Mouse (Mus musculus) hindbrain, embryonic 10.5 days (tissue): ENCODE data around the gene Zfp146. TPM values are rescaled to one million over a fixed set of nuclear protein-coding genes. Genes with fewer than 3 reads are reported as not detected.
"Not testable (repeated sequence)": the region's sequence is repeated elsewhere in the genome, so short reads cannot be mapped to it uniquely, and the experiment has no call there.

Experiments
- DNase-seq: peaks from one replicate; pipeline ENCODE4 v3.0.0-alpha.2; 2017; ENCODE audit warnings: low spot score
- H3K27ac ChIP-seq: fragments of 300-500 bp; sonication (generic); 2 replicates; pipeline ENCODE4 v1.5.1; 2016; ENCODE audit warnings: mild to moderate bottlenecking, moderate library complexity
- H3K27me3 ChIP-seq: fragments of 300-500 bp; sonication (generic); 2 replicates; pipeline ENCODE4 v1.6.1; 2016; ENCODE audit warnings: mild to moderate bottlenecking; ENCODE audit not compliant: poor library complexity, insufficient read depth, severe bottlenecking
- H3K36me3 ChIP-seq: fragments of 300-500 bp; sonication (generic); 2 replicates; pipeline ENCODE4 v1.6.1; 2016; ENCODE audit warnings: mild to moderate bottlenecking, moderate library complexity
- H3K4me1 ChIP-seq: fragments of 300-500 bp; sonication (generic); replicated peaks from 2 replicates; pipeline ENCODE4 v1.6.1; 2016; ENCODE audit warnings: mild to moderate bottlenecking
- H3K4me3 ChIP-seq: fragments of 300-500 bp; sonication (generic); 2 replicates; pipeline ENCODE4 v1.5.1; 2016; ENCODE audit warnings: mild to moderate bottlenecking, moderate library complexity
- H3K9me3 ChIP-seq: fragments of 300-500 bp; sonication (generic); 2 replicates; pipeline ENCODE4 v1.6.1; 2016; ENCODE audit warnings: mild to moderate bottlenecking, moderate library complexity
- WGBS: fragments of 180-500 bp; shearing (Covaris S2); methylation state at CpG from one replicate; pipeline ENCODE4 v1.1.7; 2016; 5-methylcytosine and 5-hydroxymethylcytosine counted together
- polyA plus RNA-seq: library from polyadenylated mRNA; unstranded; fragments of >200 nt; fragmentation: Nextera tagmentation; extraction: Ambion mirVana; gene quantifications from 2 replicates; pipeline ENCODE4 v1.2.1, GENCODE M21; 2016

The Zfp146 gene
- polyA plus RNA-seq, 1 experiment from 2014 or later: 10.5 TPM

- H3K9me3 ChIP-seq: peaks cover 40% of the 10 kb centered on the region
- 2% methylated on average over 35 of the region's 35 CpGs for WGBS
- peak overlapping the region; percentile 91 for H3K27ac ChIP-seq
- peak; percentile 92 for DNase-seq
- H3K27me3 ChIP-seq: no peaks in the 10 kb centered on the region
- peaks cover 67% of the 10 kb centered on the region for H3K36me3 ChIP-seq
- peak overlapping the region; percentile 68 for H3K4me3 ChIP-seq
- peaks cover 5% of the 10 kb centered on the region for H3K4me1 ChIP-seq
These were observed 25.9 kb downstream of the Zfp146 start for GRCm38 (mm10) chr7:30143555-30144209.

- H3K4me1 ChIP-seq: peaks cover 5% of the 10 kb centered on the region
- H3K9me3 ChIP-seq: peaks cover 35% of the 10 kb centered on the region
- no peak for DNase-seq
- peaks cover 67% of the 10 kb centered on the region for H3K36me3 ChIP-seq
- peak overlapping the region; percentile 91 for H3K27ac ChIP-seq
- peak overlapping the region; percentile 68 for H3K4me3 ChIP-seq
- no peaks in the 10 kb centered on the region for H3K27me3 ChIP-seq
- WGBS: 16% methylated on average over 8 of the region's 8 CpGs
These were observed 26.4 kb downstream of the Zfp146 start for GRCm38 (mm10) chr7:30143170-30143554.

GRCm38 (mm10) chr7:30136826-30137225, 32.7 kb downstream of the Zfp146 start:
- no peaks in the 10 kb centered on the region for H3K4me1 ChIP-seq
- H3K36me3 ChIP-seq: peaks cover 98% of the 10 kb centered on the region
- H3K27me3 ChIP-seq: no peaks in the 10 kb centered on the region
- WGBS: 91% methylated on average over 10 of the region's 10 CpGs
- peaks cover 15% of the 10 kb centered on the region for H3K9me3 ChIP-seq
- no peak for DNase-seq
- H3K27ac ChIP-seq: no peak overlapping the region
- H3K4me3 ChIP-seq: no peak overlapping the region

- Histone ChIP-seq H3K9me3 (peaks cover 10% of the 10 kb centered on the region), H3K27me3 (no peaks in the 10 kb centered on the region), H3K4me3 (no peak overlapping the region), H3K36me3 (peaks cover 98% of the 10 kb centered on the region), H3K4me1 (no peaks in the 10 kb centered on the region), H3K27ac (no peak overlapping the region)
- 97% methylated on average over 4 of the region's 4 CpGs for WGBS
- no peak for DNase-seq
These were observed 37.2 kb downstream of the Zfp146 start for GRCm38 (mm10) chr7:30132396-30132795.

- H3K9me3 ChIP-seq: peaks cover 10% of the 10 kb centered on the region
- no peak for DNase-seq
- H3K27ac ChIP-seq: no peak overlapping the region
- no peaks in the 10 kb centered on the region for H3K27me3 ChIP-seq
- no peak overlapping the region for H3K4me3 ChIP-seq
- H3K36me3 ChIP-seq: peaks cover 91% of the 10 kb centered on the region
- WGBS: 94% methylated on average over 8 of the region's 8 CpGs
- H3K4me1 ChIP-seq: no peaks in the 10 kb centered on the region
These were observed 39.6 kb downstream of the Zfp146 start for GRCm38 (mm10) chr7:30129900-30130299.

GRCm38 (mm10) chr7:30122188-30122530, 47.4 kb downstream of the Zfp146 start:
- H3K36me3 ChIP-seq: peaks cover 16% of the 10 kb centered on the region
- H3K4me1 ChIP-seq: peaks cover 16% of the 10 kb centered on the region
- H3K9me3 ChIP-seq: peaks cover 10% of the 10 kb centered on the region
- peak overlapping the region; percentile 94 for H3K27ac ChIP-seq
- H3K27me3 ChIP-seq: no peaks in the 10 kb centered on the region
- DNase-seq: no peak
- peak overlapping the region; percentile 71 for H3K4me3 ChIP-seq
- 12% methylated on average over 15 of the region's 15 CpGs for WGBS

- peak within 1 kb of the TSS; percentile 94 for H3K27ac ChIP-seq
- peak within 1 kb of the TSS; percentile 71 for H3K4me3 ChIP-seq
- H3K9me3 ChIP-seq: peaks cover 11% of the 10 kb centered on the region
- WGBS: under 1% methylated on average over 61 of the region's 61 CpGs
- peaks cover 10% of the 10 kb centered on the region for H3K36me3 ChIP-seq
- H3K27me3 ChIP-seq: no peaks in the 10 kb centered on the region
- DNase-seq: peak; percentile 92
- peaks cover 16% of the 10 kb centered on the region for H3K4me1 ChIP-seq
These were observed 48.0 kb downstream of the Zfp146 start, which contains the start of gene Zfp382 for GRCm38 (mm10) chr7:30121308-30122187. Gene Zfp382 (plus strand): TSS chr7:30121942.

GRCm38 (mm10) chr7:30117935-30118334, 51.6 kb downstream of the Zfp146 start:
- Histone ChIP-seq H3K36me3 (0 out of 2 replicates have a peak, but pooled peaks cover 12% of the 10 kb centered on the region), H3K4me1 (peaks cover 14% of the 10 kb centered on the region), H3K9me3 (peaks cover 41% of the 10 kb centered on the region)
- DNase-seq, H3K27ac ChIP-seq, H3K27me3 ChIP-seq, H3K4me3 ChIP-seq: not testable (repeated sequence)
- 95% methylated on average over 12 of the region's 12 CpGs for WGBS

GRCm38 (mm10) chr7:30116076-30116475, 53.5 kb downstream of the Zfp146 start:
- Histone ChIP-seq H3K27ac (no peak overlapping the region), H3K4me1 (no peaks in the 10 kb centered on the region; the same call in 1 of the 2 replicates), H3K36me3 (0 out of 2 replicates have a peak, but pooled peaks cover 12% of the 10 kb centered on the region), H3K4me3 (no peak overlapping the region), H3K27me3 (no peaks in the 10 kb centered on the region), H3K9me3 (peaks cover 43% of the 10 kb centered on the region)
- DNase-seq: no peak
- WGBS: 93% methylated on average over 5 of the region's 5 CpGs

Other genes with a start within 250 kb of the Zfp146 start
- 10.1 and 12.1 TPM in 2 replicates for gene Zfp74, start 215.7 kb downstream of the Zfp146 start, polyA plus RNA-seq
- gene Zfp568, start 185.8 kb downstream of the Zfp146 start, polyA plus RNA-seq: 18.0 and 27.0 TPM in 2 replicates
- 3.9 and 5.0 TPM in 2 replicates for gene Zfp14, start 118.4 kb downstream of the Zfp146 start, polyA plus RNA-seq
- 6.9 and 8.2 TPM in 2 replicates for gene Zfp82, start 96.8 kb downstream of the Zfp146 start, polyA plus RNA-seq
- 1.6 and 1.9 TPM in 2 replicates for gene Gm26920, start 79.3 kb downstream of the Zfp146 start, polyA plus RNA-seq
- 14.5 and 14.9 TPM in 2 replicates for gene Zfp566, start 79.2 kb downstream of the Zfp146 start, polyA plus RNA-seq
- gene Zfp260, start 75.0 kb downstream of the Zfp146 start, polyA plus RNA-seq: 93.1 and 122 TPM in 2 replicates
- 9.8 and 11.2 TPM in 2 replicates for gene Zfp382, start 47.8 kb downstream of the Zfp146 start, polyA plus RNA-seq
- 3.8 and 8.2 TPM in 2 replicates for gene Cox7a1, start 14.4 kb upstream of the Zfp146 start, polyA plus RNA-seq
- gene Capns1, start 29.1 kb upstream of the Zfp146 start, polyA plus RNA-seq: 65.1 and 72.5 TPM in 2 replicates
- 167 and 177 TPM in 2 replicates for gene Polr2i, start 62.2 kb upstream of the Zfp146 start, polyA plus RNA-seq
- 276 and 312 TPM in 2 replicates for gene Tbcb, start 62.5 kb upstream of the Zfp146 start, polyA plus RNA-seq
- not detected in 2 replicates for gene Ovol3, start 66.0 kb upstream of the Zfp146 start, polyA plus RNA-seq
- gene Thap8, start 110.3 kb upstream of the Zfp146 start, polyA plus RNA-seq: 0.25 and 0.50 TPM in 2 replicates
- 16.6 and 19.8 TPM in 2 replicates for gene Wdr62, start 110.7 kb upstream of the Zfp146 start, polyA plus RNA-seq
- gene Clip3, start 122.0 kb upstream of the Zfp146 start, polyA plus RNA-seq: 53.4 and 82.3 TPM in 2 replicates
- gene Alkbh6, start 139.0 kb upstream of the Zfp146 start, polyA plus RNA-seq: 93.6 and 117 TPM in 2 replicates
- 26.8 and 28.1 TPM in 2 replicates for gene Syne4, start 145.1 kb upstream of the Zfp146 start, polyA plus RNA-seq
- 1.6 and 3.7 TPM in 2 replicates for gene E130208F15Rik, start 152.0 kb upstream of the Zfp146 start, polyA plus RNA-seq
- gene Sdhaf1, start 154.1 kb upstream of the Zfp146 start, polyA plus RNA-seq: 19.6 and 23.1 TPM in 2 replicates
- 5.5 and 7.8 TPM in 2 replicates for gene Lrfn3, start 193.0 kb upstream of the Zfp146 start, polyA plus RNA-seq
- 16.9 and 27.9 TPM in 2 replicates for gene Tyrobp, start 244.0 kb upstream of the Zfp146 start, polyA plus RNA-seq